Mouse (Mus musculus) urinary bladder, postnatal 36 days (tissue): Measurements from ENCODE around the gene Lmbr1.
"Not testable (repeated sequence)": the region's sequence is repeated elsewhere in the genome, so short reads cannot be mapped to it uniquely, and the experiment has no call there.

Source experiments
- DNase-seq, 2 experiments: peaks; one replicate each; pipeline ENCODE4 v3.0.0; 2022; ENCODE audit warnings: low spot score in 2 of 2, mixed read lengths in 1 of 2

Lmbr1 gene

DNA sequence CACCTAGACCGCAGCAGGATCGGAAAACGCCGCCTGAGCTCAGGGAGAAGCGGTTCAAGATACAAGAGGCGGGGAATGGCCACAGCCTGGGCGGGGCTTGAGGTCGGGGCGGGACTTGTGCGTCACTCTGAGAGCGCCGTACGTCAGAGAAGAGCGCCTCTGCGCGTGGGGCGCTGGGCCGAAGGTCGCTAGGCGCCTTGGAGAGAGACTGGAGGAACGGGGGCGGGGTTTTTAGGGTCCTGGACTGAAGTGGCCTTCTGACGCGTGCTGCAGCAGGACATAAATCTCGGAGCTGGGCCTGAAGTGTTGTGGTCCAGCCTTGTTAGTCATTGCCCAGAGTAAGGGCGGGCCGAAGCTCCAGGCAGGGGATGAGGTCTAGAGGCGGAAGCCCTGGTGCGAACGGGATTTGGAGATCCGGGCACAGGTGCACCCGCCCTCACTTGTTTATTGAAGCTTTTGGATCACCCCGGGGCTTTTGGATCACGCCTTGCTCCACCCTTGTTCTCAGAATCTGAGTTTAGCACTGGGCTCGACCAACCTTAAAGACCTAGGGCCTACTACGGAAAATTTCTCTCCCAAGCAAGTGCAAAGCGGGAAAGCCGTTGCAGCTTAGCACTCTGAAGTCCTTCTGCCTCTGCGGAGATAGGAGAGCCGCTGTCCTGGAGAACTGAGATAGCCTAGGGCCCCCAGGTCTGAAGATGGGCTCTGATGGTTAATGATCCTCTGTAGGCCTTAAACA, at the start of gene Lmbr1:
Lmbr1 (minus strand) TSS at position 93 of the 739 bp plus-strand sequence.
- DNase-seq = peak; percentile 94 to 96

GRCm38 (mm10) chr5:29423330-29423729, 45.1 kb upstream of the Lmbr1 start:
- DNase-seq = not testable (repeated sequence)

DNA sequence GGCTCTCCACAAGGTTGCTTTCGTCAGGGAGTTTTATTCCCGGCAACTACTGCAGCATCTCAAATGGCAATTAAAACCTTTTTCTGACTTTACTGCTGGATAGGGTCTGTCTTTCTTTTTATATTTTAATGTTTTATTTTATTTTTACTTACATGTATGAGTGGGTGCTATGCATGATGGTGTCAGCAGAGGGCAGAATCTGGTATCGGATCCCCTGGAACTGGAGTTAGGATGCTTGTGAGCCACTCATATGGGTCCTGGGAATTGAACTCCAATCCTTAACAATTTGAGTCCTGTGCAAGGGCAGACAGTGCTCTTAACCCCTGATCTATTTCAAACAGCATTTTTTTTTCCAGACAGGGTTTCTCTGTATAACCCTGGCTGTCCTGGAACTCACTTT, 34.9 kb upstream of the Lmbr1 start:
- no peak for DNase-seq

DNA sequence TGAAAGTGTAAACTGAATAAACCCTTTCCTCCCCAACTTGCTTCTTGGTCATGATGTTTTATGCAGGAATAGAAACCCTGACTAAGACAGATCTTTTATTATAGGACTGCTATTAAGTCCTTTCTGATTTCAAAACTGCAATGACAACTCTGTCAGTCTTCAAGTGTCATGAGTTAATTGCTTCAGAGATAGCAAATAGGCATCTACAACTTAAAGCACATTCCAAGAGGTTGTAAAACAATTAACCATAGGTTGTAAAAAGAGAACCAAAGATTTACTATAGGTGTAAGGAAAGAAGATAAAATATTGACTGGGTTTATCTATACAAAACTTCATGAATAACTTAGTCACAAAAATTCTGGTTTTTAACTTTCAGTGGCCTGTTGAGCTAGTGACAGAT, 32.7 kb upstream of the Lmbr1 start:
- no peak for DNase-seq

GRCm38 (mm10) chr5:29398427-29398826, 20.2 kb upstream of the Lmbr1 start:
- DNase-seq = no peak

- peak; percentile 74 to 87 for DNase-seq
Observed at GRCm38 (mm10) chr5:29388944-29389765, 11.0 kb upstream of the Lmbr1 start.

- DNase-seq = peak in 1 of 2 experiments; percentile 37
Observed at GRCm38 (mm10) chr5:29388181-29388943, 10.2 kb upstream of the Lmbr1 start.

DNA sequence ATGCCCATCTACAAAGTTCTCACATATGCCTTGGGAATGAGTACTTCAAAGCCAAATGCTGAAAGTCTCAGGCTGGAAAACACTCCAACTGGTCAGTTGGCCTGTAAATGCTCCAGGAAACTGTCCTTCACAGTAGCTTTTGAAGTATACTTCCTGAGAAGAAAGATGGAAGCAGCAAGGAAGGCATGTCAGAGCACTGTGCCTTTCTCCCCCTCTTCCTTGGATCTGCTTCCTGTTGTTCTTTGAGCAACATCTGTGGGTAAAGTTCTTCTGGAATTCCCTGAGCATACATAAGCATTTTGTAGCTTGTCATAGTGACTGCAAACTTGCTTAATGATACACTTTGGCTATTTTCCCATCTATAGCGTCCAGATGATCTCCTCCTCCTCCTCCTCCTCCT, 9.4 kb upstream of the Lmbr1 start:
- no peak for DNase-seq

- DNase-seq = no peak
Observed at GRCm38 (mm10) chr5:29382776-29383175, 4.6 kb upstream of the Lmbr1 start.

- no peak for DNase-seq
Observed at GRCm38 (mm10) chr5:29380091-29380490, 1.9 kb upstream of the Lmbr1 start.

DNA sequence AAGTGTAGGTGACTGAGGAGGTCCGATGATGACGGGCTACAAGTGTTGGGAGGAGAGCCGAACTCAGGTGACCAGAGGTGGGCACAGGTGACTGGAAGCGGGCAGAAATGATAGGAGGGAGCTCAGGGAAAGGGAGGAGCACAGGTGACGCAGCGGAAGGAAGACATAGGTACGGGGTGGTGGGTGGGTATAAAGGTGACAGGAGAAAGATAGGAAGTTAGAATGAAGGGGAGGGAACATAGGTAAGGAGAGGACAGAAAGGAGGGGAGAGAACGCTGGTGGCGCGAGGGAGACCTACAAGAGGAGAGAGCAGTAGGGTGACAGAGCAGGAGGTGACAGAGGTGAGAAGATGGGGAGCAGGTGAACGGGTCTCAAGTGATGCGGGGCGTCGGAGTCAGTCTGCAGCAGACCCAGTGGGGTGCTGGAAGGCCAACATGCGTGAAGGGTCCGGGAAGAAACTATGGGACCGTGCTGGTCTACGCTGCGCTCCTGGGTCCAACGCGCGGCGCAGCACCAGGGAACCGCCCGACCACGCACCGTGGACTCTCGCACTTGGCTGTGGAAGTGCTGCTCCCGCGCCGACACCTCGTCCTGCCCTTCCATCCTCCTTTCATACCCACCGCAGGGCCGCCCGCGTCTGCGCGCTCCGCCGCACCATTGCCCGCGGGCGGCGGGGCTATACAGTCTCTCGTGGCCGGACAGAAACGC, 446 bp downstream of the Lmbr1 start:
- DNase-seq = peak; percentile 23 to 33

- no peak for DNase-seq
Observed at GRCm38 (mm10) chr5:29363511-29363910, 14.7 kb downstream of the Lmbr1 start.

DNA sequence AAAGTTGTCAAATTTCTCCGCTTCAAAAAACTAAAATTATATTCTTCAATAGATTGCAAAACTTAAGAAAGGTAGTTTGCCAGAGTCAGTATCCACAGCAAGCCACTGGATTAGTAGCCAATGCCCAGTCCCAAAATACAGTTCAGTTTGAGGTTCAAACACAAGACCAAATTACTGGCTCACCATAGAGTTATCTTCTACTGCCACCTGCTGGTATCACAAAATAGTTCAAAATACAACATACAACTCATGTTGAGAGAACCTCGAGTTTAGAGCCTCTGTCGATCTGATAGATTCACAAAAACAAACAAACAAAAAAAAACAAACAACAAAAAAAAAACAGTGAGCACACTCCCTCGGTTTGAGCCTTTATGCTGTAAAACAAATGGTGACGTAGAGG, 42.4 kb downstream of the Lmbr1 start:
- no peak for DNase-seq

DNA sequence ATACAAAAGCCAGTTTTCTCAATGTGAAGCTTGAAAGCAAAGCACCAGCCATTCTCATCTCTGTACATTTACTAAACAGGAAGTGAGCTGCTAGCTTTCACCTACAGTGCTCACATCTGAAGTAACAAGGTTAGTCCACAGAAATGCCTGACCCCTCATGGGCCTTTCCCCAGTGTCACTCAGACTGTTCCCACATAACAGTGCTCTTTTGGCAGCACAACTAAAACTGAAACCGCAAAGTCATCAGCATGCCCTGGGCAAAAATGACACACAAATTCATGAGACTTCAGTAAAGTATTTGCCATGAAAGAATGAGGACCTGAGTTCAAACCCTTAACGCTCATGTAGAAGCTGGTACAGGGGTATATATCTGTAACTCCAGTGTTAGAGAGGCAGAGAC, 55.7 kb downstream of the Lmbr1 start:
- no peak for DNase-seq

GRCm38 (mm10) chr5:29309191-29309590, 69.0 kb downstream of the Lmbr1 start:
- DNase-seq = no peak

DNA sequence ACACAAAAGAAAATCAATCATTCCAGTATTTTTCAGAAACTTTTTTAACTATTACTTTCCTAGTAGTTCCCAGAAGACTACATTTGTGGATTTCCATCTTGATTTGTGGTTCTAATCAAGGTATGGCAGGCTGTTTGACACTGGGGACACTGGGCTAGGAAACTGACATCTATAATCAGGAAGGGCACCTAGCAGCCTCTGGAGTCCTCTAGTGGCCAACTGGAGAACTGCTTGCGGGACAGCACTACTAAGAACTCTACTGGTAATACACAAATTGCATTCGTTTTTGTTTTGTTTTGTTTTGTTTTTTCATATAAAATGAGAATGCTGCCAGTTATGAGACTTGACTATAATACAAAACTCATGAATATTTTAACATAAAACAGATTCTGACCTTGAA, 85.0 kb downstream of the Lmbr1 start:
- DNase-seq = peak; percentile 32 to 44

GRCm38 (mm10) chr5:29290110-29290509, 88.1 kb downstream of the Lmbr1 start:
- DNase-seq = no peak

GRCm38 (mm10) chr5:29289703-29290102, 88.5 kb downstream of the Lmbr1 start:
- no peak for DNase-seq

DNA sequence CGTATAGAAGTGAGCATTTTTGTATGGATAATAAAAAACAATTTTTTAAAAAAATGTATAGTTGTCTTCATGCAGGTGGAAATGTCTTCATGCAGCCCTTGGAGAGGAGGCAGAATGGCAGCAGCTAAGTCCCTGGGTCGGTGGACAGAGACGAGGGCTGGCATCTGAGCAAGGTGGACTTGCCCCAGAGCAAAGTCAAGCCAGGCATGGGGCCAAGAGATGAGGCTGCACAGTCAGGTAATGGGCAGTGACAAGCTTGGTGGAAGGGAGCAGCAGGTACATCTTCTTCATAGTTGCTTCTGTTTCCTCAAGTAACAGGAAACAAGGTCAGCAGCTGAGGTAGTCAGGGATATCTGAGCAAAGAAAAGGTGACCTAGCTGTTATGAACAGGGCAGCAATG, 97.1 kb downstream of the Lmbr1 start:
- no peak for DNase-seq

DNA sequence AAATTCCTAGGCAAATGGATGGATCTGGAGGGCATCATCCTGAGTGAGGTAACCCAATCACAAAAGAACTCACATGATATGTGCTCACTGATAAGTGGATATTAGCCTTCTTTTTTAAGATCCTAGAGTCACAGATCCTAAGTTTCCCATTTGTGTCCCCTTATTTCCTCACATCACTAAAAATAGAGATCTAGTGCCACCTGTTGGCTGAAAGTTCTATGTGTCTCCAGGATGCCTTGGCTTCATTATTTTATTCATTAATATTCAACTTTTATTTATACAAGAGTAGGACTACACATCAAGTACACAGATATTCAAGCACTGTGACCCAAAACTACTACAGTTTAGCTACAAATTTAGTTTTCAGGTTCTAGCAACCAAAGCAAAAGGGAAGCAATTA, 103.4 kb downstream of the Lmbr1 start:
- DNase-seq = no peak

DNA sequence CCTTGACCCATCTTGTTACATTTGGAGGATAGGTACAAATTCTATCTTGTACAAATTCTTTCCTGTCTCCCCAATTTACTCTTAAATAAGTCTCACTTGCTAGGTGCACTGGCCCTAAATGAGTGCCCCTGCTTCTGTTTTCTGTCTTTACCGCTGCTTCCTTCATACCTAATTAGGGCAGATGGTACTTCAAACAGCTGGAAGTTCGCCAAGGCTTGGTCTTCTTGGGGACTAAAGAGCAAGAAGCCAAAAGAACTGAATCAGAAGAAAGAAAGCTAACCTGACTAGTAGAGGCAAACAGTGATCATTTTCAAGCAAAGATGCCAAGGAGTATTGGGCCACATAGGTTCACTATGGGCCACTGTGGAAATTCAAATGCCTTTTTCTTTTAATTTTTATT, 104.8 kb downstream of the Lmbr1 start:
- DNase-seq = no peak

- no peak for DNase-seq
Observed at GRCm38 (mm10) chr5:29270879-29271278, 107.3 kb downstream of the Lmbr1 start.
